Mouse (Mus musculus) mature B cell (primary cell): ENCODE measurements around the gene Hils1.

Source experiments
- in situ Hi-C: fragments of 300-500 bp; cut with MboI; formaldehyde crosslinking; loops from 2 replicates; pipeline ENCODE4 v1.14.3; 2019

The Hils1 gene

GRCm38 (mm10) chr11:94988780-94989561, 21.6 kb downstream of the Hils1 start:
- in situ Hi-C loops, result no loop called here

GRCm38 (mm10) chr11:94989562-94990017, 22.2 kb downstream of the Hils1 start:
- in situ Hi-C loops, result no loop called here

GRCm38 (mm10) chr11:94990102-94990748, 22.8 kb downstream of the Hils1 start:
- in situ Hi-C loops, result no loop called here

GRCm38 (mm10) chr11:94990749-94991577, 23.6 kb downstream of the Hils1 start, which contains the start of gene Ppp1r9b:
TSS of gene Ppp1r9b (plus strand) at chr11:94991035.
- in situ Hi-C loops, result no loop called here

- in situ Hi-C loops, result no loop called here
Measured at GRCm38 (mm10) chr11:94991641-94992479, 24.5 kb downstream of the Hils1 start.

GRCm38 (mm10) chr11:94992480-94992753, 25.0 kb downstream of the Hils1 start:
- in situ Hi-C loops, result no loop called here

GRCm38 (mm10) chr11:94992754-94993606, 25.6 kb downstream of the Hils1 start:
- in situ Hi-C loops, result no loop called here

- in situ Hi-C loops, result no loop called here
Measured at GRCm38 (mm10) chr11:94994208-94994814, 26.9 kb downstream of the Hils1 start.

- in situ Hi-C loops, result no loop called here
Measured at GRCm38 (mm10) chr11:94994947-94995772, 27.8 kb downstream of the Hils1 start.

GRCm38 (mm10) chr11:94996101-94996500, 28.7 kb downstream of the Hils1 start:
- in situ Hi-C loops, result no loop called here

- in situ Hi-C loops, result no loop called here
Measured at GRCm38 (mm10) chr11:94996984-94997383, 29.6 kb downstream of the Hils1 start.

GRCm38 (mm10) chr11:94997596-94997995, 30.2 kb downstream of the Hils1 start:
- in situ Hi-C loops, result no loop called here

- in situ Hi-C loops, result no loop called here
Measured at GRCm38 (mm10) chr11:94998041-94998531, 30.7 kb downstream of the Hils1 start.

- in situ Hi-C loops, result no loop called here
Measured at GRCm38 (mm10) chr11:95000128-95000527, 32.7 kb downstream of the Hils1 start.

- in situ Hi-C loops, result no loop called here
Measured at GRCm38 (mm10) chr11:95000548-95000947, 33.2 kb downstream of the Hils1 start.

GRCm38 (mm10) chr11:95001058-95001457, 33.7 kb downstream of the Hils1 start:
- in situ Hi-C loops, result no loop called here

- in situ Hi-C loops, result no loop called here
Measured at GRCm38 (mm10) chr11:95001584-95002347, 34.4 kb downstream of the Hils1 start.

GRCm38 (mm10) chr11:95002705-95003104, 35.3 kb downstream of the Hils1 start:
- in situ Hi-C loops, result no loop called here
